Mouse (Mus musculus) ovary, adult 18-20 months (tissue): ENCODE measurements around the gene Pml.
"Not testable (repeated sequence)": the region's sequence is repeated elsewhere in the genome, so short reads cannot be mapped to it uniquely, and the experiment has no call there.

ENCODE experiments used
- DNase-seq: peaks from one replicate; pipeline ENCODE4 v3.0.0; 2022; ENCODE audit warnings: low spot score, mixed read lengths

Gene Pml

GRCm38 (mm10) chr9:58271551-58271950 lies 22.0 kb upstream of the Pml start:
- DNase-seq, result not testable (repeated sequence)

- DNase-seq, result no peak
These were observed 21.5 kb upstream of the Pml start for GRCm38 (mm10) chr9:58271109-58271508.

GRCm38 (mm10) chr9:58270081-58270480 lies 20.5 kb upstream of the Pml start:
- DNase-seq, result no peak

- no peak for DNase-seq
These were observed 19.1 kb upstream of the Pml start for GRCm38 (mm10) chr9:58268384-58269313.

- DNase-seq, result no peak
These were observed 17.5 kb upstream of the Pml start for GRCm38 (mm10) chr9:58267046-58267445.

- no peak for DNase-seq
These were observed 17.0 kb upstream of the Pml start for GRCm38 (mm10) chr9:58266571-58267011.

GRCm38 (mm10) chr9:58265368-58265767 lies 15.8 kb upstream of the Pml start:
- no peak for DNase-seq

GRCm38 (mm10) chr9:58262507-58262906 lies 12.9 kb upstream of the Pml start:
- DNase-seq, result no peak

GRCm38 (mm10) chr9:58255704-58256685 lies 6.4 kb upstream of the Pml start:
- no peak for DNase-seq

GRCm38 (mm10) chr9:58255105-58255504 lies 5.5 kb upstream of the Pml start:
- no peak for DNase-seq

GRCm38 (mm10) chr9:58253805-58254122 lies 4.2 kb upstream of the Pml start:
- DNase-seq, result not testable (repeated sequence)

GRCm38 (mm10) chr9:58253033-58253804 lies 3.6 kb upstream of the Pml start, which contains the start of gene Stoml1:
Gene Stoml1 (plus strand): TSS chr9:58253164.
- peak; percentile 92 for DNase-seq

GRCm38 (mm10) chr9:58250730-58251129 lies 1.1 kb upstream of the Pml start:
- DNase-seq, result not testable (repeated sequence)

- no peak for DNase-seq
These were observed 736 bp upstream of the Pml start for GRCm38 (mm10) chr9:58250322-58250721.

- no peak for DNase-seq
These were observed 706 bp downstream of the Pml start for GRCm38 (mm10) chr9:58248746-58249413.

- peak; percentile 70 for DNase-seq
These were observed 2.4 kb downstream of the Pml start for GRCm38 (mm10) chr9:58247064-58247759.

- no peak for DNase-seq
These were observed 3.4 kb downstream of the Pml start for GRCm38 (mm10) chr9:58246083-58246591.

GRCm38 (mm10) chr9:58243696-58244095 lies 5.9 kb downstream of the Pml start:
- no peak for DNase-seq

- DNase-seq, result no peak
These were observed 6.9 kb downstream of the Pml start for GRCm38 (mm10) chr9:58242696-58243095.

- DNase-seq, result peak; percentile 50
These were observed 7.7 kb downstream of the Pml start for GRCm38 (mm10) chr9:58241780-58242485.
